Mouse (Mus musculus) liver, embryonic 14 days (tissue): ENCODE data around the gene Fam193a. TPM values are rescaled to one million over a fixed set of nuclear protein-coding genes. Genes with fewer than 3 reads are reported as not detected.

ENCODE experiments used
- polyA plus RNA-seq: library from polyadenylated mRNA; depleted of rRNA; stranded (reverse); fragments of >200 nt; gene quantifications from 2 replicates; pipeline ENCODE4 v1.2.3, GENCODE M21; 2012; rRNA removed

Gene Fam193a
- 6.8 and 7.0 TPM in 2 replicates for polyA plus RNA-seq

GRCm38 (mm10) chr5:34369341-34370021 is at the start of gene Fam193a:
Gene Fam193a, plus strand, starts transcription at chr5:34369933.

GRCm38 (mm10) chr5:34336097-34336774 is 33.5 kb upstream of the Fam193a start, which contains the start of gene Rnf4:
Gene Rnf4, plus strand, starts transcription at chr5:34336289.

GRCm38 (mm10) chr5:34513466-34514217 is 143.9 kb downstream of the Fam193a start, which contains the start of gene Tnip2:
Gene Tnip2, minus strand, starts transcription at chr5:34513991.

GRCm38 (mm10) chr5:34525663-34526476 is 156.1 kb downstream of the Fam193a start, which contains the start of gene Sh3bp2:
Gene Sh3bp2, plus strand, starts transcription at chr5:34525838.

Other genes starting within 250 kb of the Fam193a start
- 0.16 and 0.25 TPM in 2 replicates for gene Poln, start 200.5 kb upstream of the Fam193a start, polyA plus RNA-seq
- gene Haus3, start 200.4 kb upstream of the Fam193a start, polyA plus RNA-seq, result 9.7 and 11.9 TPM in 2 replicates
- 5.4 and 6.9 TPM in 2 replicates for gene Mxd4, start 182.2 kb upstream of the Fam193a start, polyA plus RNA-seq
- gene Zfyve28, start 81.5 kb upstream of the Fam193a start, polyA plus RNA-seq, result 0.02 and 0.06 TPM in 2 replicates
- gene Cfap99, start 81.3 kb upstream of the Fam193a start, polyA plus RNA-seq, result not detected in 2 replicates
- 51.7 and 56.1 TPM in 2 replicates for gene Rnf4, start 33.6 kb upstream of the Fam193a start, polyA plus RNA-seq
- gene Tnip2, start 144.1 kb downstream of the Fam193a start, polyA plus RNA-seq, result 5.5 and 5.9 TPM in 2 replicates
- gene Sh3bp2, start 155.9 kb downstream of the Fam193a start, polyA plus RNA-seq, result 4.2 and 5.1 TPM in 2 replicates
- 103 and 124 TPM in 2 replicates for gene Add1, start 203.7 kb downstream of the Fam193a start, polyA plus RNA-seq